Mouse (Mus musculus) liver, adult 2 months (tissue): ENCODE measurements at regions not wholly inside any gene's neighbourhood (a gene's known extent, or its start where the extent isn't known, plus 50 kb on each side); places are given as distances from the start of the nearest gene placed in this dataset.

Experiments
- CTCF ChIP-seq: fragments of 200-500 bp; IDR thresholded peaks from 2 replicates; pipeline ENCODE4 v1.5.1; 2011; ENCODE audit warnings: low read depth, low read length, control low read depth
- POLR2A ChIP-seq: fragments of 200-500 bp; IDR thresholded peaks from 2 replicates; pipeline ENCODE4 v1.6.1; 2011; ENCODE audit warnings: low read length, control low read depth; ENCODE audit not compliant: insufficient read depth; ENCODE audit errors: extremely low read depth

- no peak for TF ChIP-seq CTCF
- TF ChIP-seq POLR2A, result no peak
Measured at GRCm38 (mm10) chr8:44805179-44805815, 129.9 kb upstream of the Fat1 start.
